ENCODE assay signal across 8 mouse cellular contexts in genomic region chr10:94944691-94945205, GRCm38 (mm10). TPM values are rescaled to one million over a fixed set of nuclear protein-coding genes. Genes with fewer than 3 reads are reported as not detected.
DNase-seq lines count a peak whose midpoint lies in the region; ATAC-seq and TF ChIP-seq lines count a peak whose summit lies in the region.

Gene Plxnc1, minus strand, starts transcription at chr10:94944835.

- no peaks in the 10 kb centered on the region for H3K36me3 ChIP-seq in intestine, postnatal 0 days (ENCODE audit: control insufficient read depth, insufficient read depth)
- H3K36me3 ChIP-seq in midbrain, embryonic 15.5 days (replicated peaks): no peaks in the 10 kb centered on the region

- peak; percentile 35 for ATAC-seq in granulocyte monocyte progenitor cell, adult 5-6 weeks (replicated peaks; ENCODE audit: poor library complexity, severe bottlenecking)
- peak; percentile 31; the same call in 1 of the 2 replicates for ATAC-seq in intestine, postnatal 0 days
- ATAC-seq in midbrain, embryonic 15.5 days (replicated peaks): peak; percentile 69

- WGBS in intestine, postnatal 0 days: under 1% methylated on average over 24 of the region's 57 CpGs
- 0% methylated on average over 26 of the region's 57 CpGs for WGBS in midbrain, embryonic 15.5 days

- peak within 1 kb of the TSS; percentile 40 for H3K9ac ChIP-seq in intestine, postnatal 0 days (ENCODE audit: low read depth, low read length)
- peak within 1 kb of the TSS; percentile 89 for H3K9ac ChIP-seq in midbrain, embryonic 15.5 days

- intact Hi-C loops in gastrocnemius, adult 2 months (cut with DNase I): loop anchor here (5.0 to 10.0 kb wide), 2 partner anchors 140 to 322 kb away; no protein-coding TSS in a partner anchor

- peak within 1 kb of the TSS; percentile 82 for H3K4me3 ChIP-seq in gastrocnemius, adult 2 months
- H3K4me3 ChIP-seq in intestine, postnatal 0 days (ENCODE audit: low read depth, low read length): peak within 1 kb of the TSS; percentile 67
- H3K4me3 ChIP-seq in midbrain, embryonic 15.5 days: peak within 1 kb of the TSS; percentile 85

- no peak for TF ChIP-seq CTCF in gastrocnemius, adult 2 months (IDR thresholded peaks at IDR 0.05)
- TF ChIP-seq CTCF in intestine, postnatal 0 days (IDR thresholded peaks at IDR 0.05; ENCODE audit: low read depth): no peak

- H3K9me3 ChIP-seq in intestine, postnatal 0 days (ENCODE audit: control insufficient read depth): no peaks in the 10 kb centered on the region
- H3K9me3 ChIP-seq in midbrain, embryonic 15.5 days: no peaks in the 10 kb centered on the region

- peak; percentile 54 for DNase-seq in gastrocnemius, adult 2 months
- no peak for DNase-seq in gastrocnemius, adult 18-20 months (ENCODE audit: low spot score)
- peak; percentile 39 to 65 for DNase-seq in cerebellum, postnatal 4 days (ENCODE audit: low spot score in 2 of 2)
- peak; percentile 66 for DNase-seq in liver
- peak; percentile 39 to 48 for DNase-seq in spleen, postnatal 14 days (ENCODE audit: low spot score in 2 of 2)

- H3K27ac ChIP-seq in gastrocnemius, adult 2 months: 0 out of 2 replicates have a peak within 1 kb of the TSS, but pooled peaks have one; percentile 31
- H3K27ac ChIP-seq in intestine, postnatal 0 days (ENCODE audit: low read depth, low read length): no peak within 1 kb of the TSS
- H3K27ac ChIP-seq in midbrain, embryonic 15.5 days: peak within 1 kb of the TSS; percentile 93

- no peaks in the 10 kb centered on the region for H3K4me1 ChIP-seq in intestine, postnatal 0 days (replicated peaks; ENCODE audit: control insufficient read depth, insufficient read depth, low read length)
- peaks cover 43% of the 10 kb centered on the region for H3K4me1 ChIP-seq in midbrain, embryonic 15.5 days

- H3K27me3 ChIP-seq in intestine, postnatal 0 days (replicated peaks; ENCODE audit: control insufficient read depth, insufficient read depth, low read length): peaks cover 75% of the 10 kb centered on the region
- no peaks in the 10 kb centered on the region for H3K27me3 ChIP-seq in midbrain, embryonic 15.5 days (replicated peaks)

- peak within 1 kb of the TSS; percentile 99 for H3K4me2 ChIP-seq in intestine, postnatal 0 days (replicated peaks; ENCODE audit: low read depth)
- peak within 1 kb of the TSS; percentile 67 for H3K4me2 ChIP-seq in midbrain, embryonic 15.5 days

RNA-seq across cellular contexts. Expression of gene Plxnc1, which starts in this region (rescaled TPM):
- total RNA-seq in gastrocnemius, adult 2 months (2021): under 1 TPM; 0.33 to 0.59 TPM
- total RNA-seq in gastrocnemius, adult 18-20 months (2021): under 1 TPM; 0.43 to 0.85 TPM
- total RNA-seq in granulocyte monocyte progenitor cell, adult 5-6 weeks (2014; fragmentation: Nextera tagmentation): 13.4 and 16.7 TPM in 2 replicates
- 9.9 and 14.1 TPM in 2 replicates for total RNA-seq in granulocyte monocyte progenitor cell, adult 5-6 weeks (2017)
- 0.70 and 0.80 TPM in 2 replicates for polyA plus RNA-seq in intestine, postnatal 0 days (2015; fragmentation: Nextera tagmentation; extraction: Ambion mirVana)
- polyA plus RNA-seq in midbrain, embryonic 15.5 days (2015; fragmentation: Nextera tagmentation; extraction: Ambion mirVana): 17.8 and 18.2 TPM in 2 replicates

Comparison
In these comparisons a context has a peak if more than half of its experiments do, and no peak if none do; other contexts are left out.
1. RNA of gene Plxnc1 (total RNA-seq): 9.9 to 16.7 TPM in granulocyte monocyte progenitor cell, adult 5-6 weeks; 0.43 to 0.85 TPM in gastrocnemius, adult 18-20 months and 0.33 to 0.59 TPM in gastrocnemius, adult 2 months; every median in the first group is over 4 times any median in the second.
2. RNA of gene Plxnc1 (polyA plus RNA-seq): 17.8 to 18.2 TPM in midbrain, embryonic 15.5 days; 0.70 to 0.80 TPM in intestine, postnatal 0 days; every median in the first group is over 10 times any median in the second.
3. Peak in DNase-seq, H3K4me3 ChIP-seq and H3K27ac ChIP-seq in gastrocnemius, adult 2 months; RNA of the gene not detected or under 1 TPM.
4. Peak in ATAC-seq, H3K4me3 ChIP-seq, H3K9ac ChIP-seq and H3K4me2 ChIP-seq in intestine, postnatal 0 days; RNA of the gene not detected or under 1 TPM.
5. Peak in every context shown above with its lines, with median percentiles within 50 percentile points of each other: H3K4me3 ChIP-seq and ATAC-seq.